Mouse (Mus musculus): ENCODE data around the gene Bclaf3. TPM values are rescaled to one million over a fixed set of nuclear protein-coding genes. Genes with fewer than 3 reads are reported as not detected.
"Not testable (repeated sequence)": the region's sequence is repeated elsewhere in the genome, so short reads cannot be mapped to it uniquely, and the experiment has no call there.

The Bclaf3 gene
- total RNA-seq (2022) = 1 to 10 TPM in 3 of 4 experiments, under 1 TPM in 1; 0.90 to 1.5 (median 1.3) TPM

GRCm38 (mm10) chrX:159526388-159526787 lies at the start of gene Bclaf3:
Gene Bclaf3, plus strand, starts transcription at chrX:159526688.
- DNase-seq (ENCODE audit: low spot score in 2 of 2) = no peak

GRCm38 (mm10) chrX:159478243-159478940 lies 48.1 kb upstream of the Bclaf3 start:
- DNase-seq (ENCODE audit: low spot score in 2 of 2) = not testable (repeated sequence)

GRCm38 (mm10) chrX:159484247-159484646 lies 42.2 kb upstream of the Bclaf3 start:
- no peak for DNase-seq (ENCODE audit: low spot score in 2 of 2)

GRCm38 (mm10) chrX:159503181-159503580 lies 23.3 kb upstream of the Bclaf3 start:
- DNase-seq (ENCODE audit: low spot score in 2 of 2) = no peak

- no peak for DNase-seq (ENCODE audit: low spot score in 2 of 2)
Observed at GRCm38 (mm10) chrX:159508331-159509036, 18.0 kb upstream of the Bclaf3 start.

- DNase-seq (ENCODE audit: low spot score in 2 of 2) = no peak
Observed at GRCm38 (mm10) chrX:159509042-159509441, 17.4 kb upstream of the Bclaf3 start.

GRCm38 (mm10) chrX:159509847-159510715 lies 16.4 kb upstream of the Bclaf3 start:
- DNase-seq (ENCODE audit: low spot score in 2 of 2) = no peak

- no peak for DNase-seq (ENCODE audit: low spot score in 2 of 2)
Observed at GRCm38 (mm10) chrX:159510716-159511051, 15.8 kb upstream of the Bclaf3 start.

GRCm38 (mm10) chrX:159515599-159515998 lies 10.9 kb upstream of the Bclaf3 start:
- DNase-seq (ENCODE audit: low spot score in 2 of 2) = no peak

GRCm38 (mm10) chrX:159521780-159522179 lies 4.7 kb upstream of the Bclaf3 start:
- no peak for DNase-seq (ENCODE audit: low spot score in 2 of 2)

- DNase-seq (ENCODE audit: low spot score in 2 of 2) = no peak
Observed at GRCm38 (mm10) chrX:159522651-159523050, 3.8 kb upstream of the Bclaf3 start.

- peak; percentile 91 to 94 for DNase-seq (ENCODE audit: low spot score in 2 of 2)
Observed at GRCm38 (mm10) chrX:159532427-159532810, 5.9 kb downstream of the Bclaf3 start.

GRCm38 (mm10) chrX:159532811-159533462 lies 6.4 kb downstream of the Bclaf3 start:
- no peak for DNase-seq (ENCODE audit: low spot score in 2 of 2)

- DNase-seq (ENCODE audit: low spot score in 2 of 2) = no peak
Observed at GRCm38 (mm10) chrX:159541936-159542335, 15.4 kb downstream of the Bclaf3 start.

- no peak for DNase-seq (ENCODE audit: low spot score in 2 of 2)
Observed at GRCm38 (mm10) chrX:159547093-159547492, 20.6 kb downstream of the Bclaf3 start.

GRCm38 (mm10) chrX:159584738-159585137 lies 58.2 kb downstream of the Bclaf3 start:
- DNase-seq (ENCODE audit: low spot score in 2 of 2) = not testable (repeated sequence)

- DNase-seq (ENCODE audit: low spot score in 2 of 2) = no peak
Observed at GRCm38 (mm10) chrX:159591633-159592032, 65.1 kb downstream of the Bclaf3 start.

- DNase-seq (ENCODE audit: low spot score in 2 of 2) = no peak
Observed at GRCm38 (mm10) chrX:159597502-159597901, 71.0 kb downstream of the Bclaf3 start.

GRCm38 (mm10) chrX:159604832-159605231 lies 78.3 kb downstream of the Bclaf3 start:
- no peak for DNase-seq (ENCODE audit: low spot score in 2 of 2)

GRCm38 (mm10) chrX:159606936-159607335 lies 80.4 kb downstream of the Bclaf3 start:
- no peak for DNase-seq (ENCODE audit: low spot score in 2 of 2)

- no peak for DNase-seq (ENCODE audit: low spot score in 2 of 2)
Observed at GRCm38 (mm10) chrX:159626208-159626906, 99.9 kb downstream of the Bclaf3 start.
